Mouse (Mus musculus) spleen, adult 2 months (tissue): ENCODE results near the gene Phf8.

Source experiments
- CTCF ChIP-seq: fragments of 200-500 bp; IDR thresholded peaks from 2 replicates; pipeline ENCODE4 v1.5.1; 2011; ENCODE audit warnings: mild to moderate bottlenecking, inconsistent platforms; ENCODE audit not compliant: insufficient read depth, insufficient read length, insufficient replicate concordance; ENCODE audit errors: extremely low read depth
- POLR2A ChIP-seq: fragments of 200-500 bp; IDR thresholded peaks from 2 replicates; pipeline ENCODE4 v1.6.1; 2011; ENCODE audit warnings: low read depth, low read length, inconsistent platforms

DNA sequence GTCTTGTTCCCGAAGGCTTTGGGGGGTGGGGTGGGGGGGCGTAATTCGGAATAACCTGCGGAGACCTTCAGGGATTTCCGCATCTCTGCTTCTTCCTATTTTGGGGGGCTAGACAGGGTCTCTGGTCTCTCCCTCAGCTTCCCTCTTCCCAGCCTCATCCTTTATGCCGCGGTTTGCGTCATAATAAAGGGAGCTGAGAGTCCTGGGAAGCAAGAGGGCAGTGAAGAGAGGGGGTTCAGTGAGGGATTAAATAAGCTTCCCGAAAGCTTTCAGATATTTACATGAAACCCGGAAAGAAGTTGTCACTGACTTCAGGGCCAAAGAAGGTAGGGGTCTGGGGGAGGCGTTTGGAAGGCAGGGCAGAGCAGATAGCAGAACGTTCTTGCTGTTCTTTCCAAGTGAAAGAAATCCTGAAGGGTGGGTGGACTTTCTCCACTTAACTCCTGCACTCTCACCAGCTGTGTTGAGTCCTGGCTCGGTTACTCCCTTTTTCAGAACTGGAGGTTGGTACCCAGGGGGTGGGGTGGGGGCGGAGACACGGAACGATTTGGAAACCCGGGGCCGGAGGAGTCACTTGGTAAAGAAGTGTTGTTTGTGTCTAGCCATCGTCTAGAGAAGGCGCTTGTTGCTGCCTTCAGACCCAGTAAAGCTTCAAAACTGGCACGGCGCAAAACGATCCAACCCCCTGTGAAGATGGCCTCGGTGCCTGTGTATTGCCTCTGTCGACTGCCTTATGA, 1.5 kb downstream of the Phf8 start:
- TF ChIP-seq CTCF, result no peak
- TF ChIP-seq POLR2A, result no peak
